ENCODE assay signal across 9 mouse cellular contexts in the genomic region with DNA sequence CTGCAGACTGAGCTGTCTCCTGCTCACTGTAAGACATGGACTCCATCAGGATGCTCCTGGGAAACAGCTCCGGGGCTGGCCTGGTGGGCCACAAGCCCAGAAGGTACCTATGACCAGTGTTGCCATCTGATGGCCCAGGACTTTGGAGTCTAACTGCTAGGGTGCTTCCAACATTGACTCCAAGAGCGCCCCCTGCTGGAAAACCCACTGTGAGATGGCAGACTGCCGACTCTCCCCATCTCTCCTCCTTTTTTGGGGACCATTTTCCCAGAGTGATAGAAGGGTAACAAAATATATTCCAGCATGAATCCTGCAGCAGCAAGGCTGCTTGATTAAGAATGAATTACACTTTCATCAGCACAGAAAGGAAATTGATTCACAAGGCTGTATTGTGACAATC. TPM values are rescaled to one million over a fixed set of nuclear protein-coding genes. Genes with fewer than 3 reads are reported as not detected.
DNase-seq lines count a peak whose midpoint lies in the region; ATAC-seq and TF ChIP-seq lines count a peak whose summit lies in the region.
"Had no signal": no experiment of that assay in that cellular context is flagged by ENCODE, and none has a peak within 500 bp of the region (broad histone marks: within the 10 kb centered on the region; RNA-seq: fewer than 3 reads in every experiment).

No protein-coding gene starts in this region.

- peak; percentile 35 for DNase-seq in liver, adult 2 months (ENCODE audit: extremely low read depth, low read depth, low spot score)
- peak; percentile 67 to 88 for DNase-seq in adrenal gland, adult (ENCODE audit: inconsistent age in 2 of 2, low spot score in 1 of 2)
- peak; percentile 71 for DNase-seq in hindbrain, embryonic 14.5 days (ENCODE audit: low spot score)
- DNase-seq in liver, embryonic 14.5 days (ENCODE audit: low read depth in 3 of 3, low spot score in 3 of 3), result peak; percentile 26 to 42 (median 28)
- peak; percentile 78 for DNase-seq in retina, postnatal 1 day
- no peak for DNase-seq in yolk sac, embryonic 10.5 days (ENCODE audit: low spot score)

- TF ChIP-seq EP300 in liver, embryonic 14.5 days (IDR thresholded peaks at IDR 0.05; ENCODE audit: low read depth), result no peak

- no peaks in the 10 kb centered on the region for H3K9me3 ChIP-seq in liver, embryonic 12.5 days (replicated peaks)
- no peaks in the 10 kb centered on the region for H3K9me3 ChIP-seq in hindbrain, embryonic 14.5 days (ENCODE audit: control insufficient read depth, low read length)
- H3K9me3 ChIP-seq in liver, embryonic 14.5 days (ENCODE audit: control insufficient read depth, low read length), result no peaks in the 10 kb centered on the region
- H3K9me3 ChIP-seq: megakaryocyte, embryonic 14.5 days had no signal

- WGBS in liver, adult 2 months, result 32% methylated on average over 3 of the region's 3 CpGs
- WGBS in liver, embryonic 12.5 days (ENCODE audit: insufficient replicate concordance), result 22% methylated on average over 3 of the region's 3 CpGs
- 38% methylated on average over 3 of the region's 3 CpGs for WGBS in hindbrain, embryonic 14.5 days
- 28% methylated on average over 3 of the region's 3 CpGs for WGBS in liver, embryonic 14.5 days (ENCODE audit: insufficient replicate concordance)

- H3K79me2 ChIP-seq in liver, adult 2 months (ENCODE audit: control insufficient read depth, insufficient read depth, low read length), result no peaks in the 10 kb centered on the region

- H3K27ac ChIP-seq in liver, adult 2 months (replicated peaks; ENCODE audit: insufficient read depth, low read depth, low read length), result no peak overlapping the region
- H3K27ac ChIP-seq in liver, embryonic 12.5 days, result no peak overlapping the region
- no peak overlapping the region for H3K27ac ChIP-seq in hindbrain, embryonic 14.5 days
- no peak overlapping the region for H3K27ac ChIP-seq in liver, embryonic 14.5 days

- no peak for TF ChIP-seq POLR2A in liver, adult 2 months (IDR thresholded peaks at IDR 0.05; ENCODE audit: extremely low read depth, insufficient read depth, low read length)

- H3K36me3 ChIP-seq in liver, adult 2 months (ENCODE audit: control insufficient read depth, insufficient read depth, low read length), result no peaks in the 10 kb centered on the region; the same call in 1 of the 2 replicates
- peaks cover 60% of the 10 kb centered on the region for H3K36me3 ChIP-seq in liver, embryonic 12.5 days
- peaks cover 29% of the 10 kb centered on the region for H3K36me3 ChIP-seq in hindbrain, embryonic 14.5 days (replicated peaks; ENCODE audit: control insufficient read depth, insufficient read depth)
- H3K36me3 ChIP-seq in liver, embryonic 14.5 days (replicated peaks; ENCODE audit: control insufficient read depth, insufficient read depth, low read depth), result no peaks in the 10 kb centered on the region

- no peak overlapping the region for H3K4me3 ChIP-seq in liver, adult 2 months (ENCODE audit: insufficient read depth, low read depth, low read length)
- no peak overlapping the region for H3K4me3 ChIP-seq in liver, embryonic 12.5 days
- no peak overlapping the region for H3K4me3 ChIP-seq in hindbrain, embryonic 14.5 days (replicated peaks; ENCODE audit: low read length)
- H3K4me3 ChIP-seq in liver, embryonic 14.5 days (ENCODE audit: insufficient read depth in 1 of 2, low read depth in 2 of 2, low read length in 2 of 2), result no peak overlapping the region
- H3K4me3 ChIP-seq: megakaryocyte, embryonic 14.5 days had no signal

- H3K27me3 ChIP-seq in liver, adult 2 months (ENCODE audit: control insufficient read depth, insufficient read depth, low read length), result no peaks in the 10 kb centered on the region
- H3K27me3 ChIP-seq in liver, embryonic 12.5 days (replicated peaks), result no peaks in the 10 kb centered on the region
- H3K27me3 ChIP-seq in hindbrain, embryonic 14.5 days (ENCODE audit: control insufficient read depth, insufficient read depth, low read length), result no peaks in the 10 kb centered on the region
- no peaks in the 10 kb centered on the region for H3K27me3 ChIP-seq in liver, embryonic 14.5 days (ENCODE audit: control insufficient read depth, insufficient read depth, low read length)
- H3K27me3 ChIP-seq: megakaryocyte, embryonic 14.5 days had no signal

- TF ChIP-seq CTCF in liver, adult 2 months (IDR thresholded peaks at IDR 0.05; ENCODE audit: low read depth, low read length), result peak; percentile 73
- TF ChIP-seq CTCF in liver, embryonic 14.5 days (IDR thresholded peaks at IDR 0.05; ENCODE audit: low read depth), result peak; percentile 81

- H3K9ac ChIP-seq in liver, adult 2 months (ENCODE audit: low read depth, low read length), result no peak overlapping the region
- no peak overlapping the region for H3K9ac ChIP-seq in liver, embryonic 12.5 days
- H3K9ac ChIP-seq in hindbrain, embryonic 14.5 days, result no peak overlapping the region
- no peak overlapping the region for H3K9ac ChIP-seq in liver, embryonic 14.5 days (replicated peaks)

- no peak for ATAC-seq in liver, embryonic 12.5 days
- 0 out of 2 replicates have a peak, but pooled peaks have one; percentile 45 for ATAC-seq in common myeloid progenitor, adult 5-6 weeks (replicated peaks; ENCODE audit: low read depth, poor library complexity, severe bottlenecking)
- no peak for ATAC-seq in hindbrain, embryonic 14.5 days (ENCODE audit: low FRiP score)
- no peak for ATAC-seq in liver, embryonic 14.5 days (ENCODE audit: insufficient read depth)

- no peaks in the 10 kb centered on the region for H3K4me1 ChIP-seq in liver, adult 2 months (ENCODE audit: control insufficient read depth, insufficient read depth, low read length)
- no peaks in the 10 kb centered on the region for H3K4me1 ChIP-seq in liver, embryonic 12.5 days
- H3K4me1 ChIP-seq in hindbrain, embryonic 14.5 days (replicated peaks; ENCODE audit: control insufficient read depth, insufficient read depth, low read length), result 0 out of 2 replicates have a peak, but pooled peaks cover 3% of the 10 kb centered on the region
- H3K4me1 ChIP-seq in liver, embryonic 14.5 days (replicated peaks; ENCODE audit: control insufficient read depth in 2 of 2, insufficient read depth in 2 of 2, low read length in 1 of 2), result no peaks in the 10 kb centered on the region
- H3K4me1 ChIP-seq: megakaryocyte, embryonic 14.5 days had no signal

- no peak overlapping the region for H3K4me2 ChIP-seq in liver, embryonic 12.5 days
- no peak overlapping the region for H3K4me2 ChIP-seq in hindbrain, embryonic 14.5 days (replicated peaks)
- H3K4me2 ChIP-seq in liver, embryonic 14.5 days (ENCODE audit: low read depth), result no peak overlapping the region

RNA-seq across cellular contexts. Expression of a gene that starts 26.3 kb away (rescaled TPM):
- not detected in 2 replicates for total RNA-seq in liver, adult 2 months (2014; rRNA removed)
- polyA plus RNA-seq in liver, adult 2 months (2012; rRNA removed), result not detected in 2 replicates
- polyA plus RNA-seq in liver, embryonic 12.5 days (2016; fragmentation: Nextera tagmentation; extraction: Ambion mirVana), result 0.05 and 0.06 TPM in 2 replicates
- not detected in 2 replicates for total RNA-seq in common myeloid progenitor, adult 5-6 weeks (2017)
- 2.2 and 2.5 TPM in 2 replicates for polyA plus RNA-seq in hindbrain, embryonic 14.5 days (2014; fragmentation: Nextera tagmentation; extraction: Ambion mirVana)
- polyA plus RNA-seq in liver, embryonic 14.5 days (2012; rRNA removed), result 0.02 TPM in 2 replicates
- polyA plus RNA-seq in liver, embryonic 14.5 days (2014; fragmentation: Nextera tagmentation; extraction: Ambion mirVana), result 0.04 and 0.09 TPM in 2 replicates
